Mouse (Mus musculus) ES-Bruce4 (cell line): Measurements from ENCODE around the gene Zdhhc21. TPM values are rescaled to one million over a fixed set of nuclear protein-coding genes. Genes with fewer than 3 reads are reported as not detected.

ENCODE experiments used
- H3K27ac ChIP-seq: 2 replicates; pipeline ENCODE4 v1.5.1; 2012; ENCODE audit warnings: low read length, inconsistent platforms; ENCODE audit not compliant: insufficient read depth
- H3K27me3 ChIP-seq: 2 replicates; pipeline ENCODE4 v1.6.1; 2012; ENCODE audit warnings: mild to moderate bottlenecking, low read length, inconsistent platforms; ENCODE audit not compliant: control insufficient read depth, poor library complexity, insufficient read depth, severe bottlenecking
- H3K36me3 ChIP-seq: 2 replicates; pipeline ENCODE4 v1.6.1; 2012; ENCODE audit warnings: inconsistent platforms, mild to moderate bottlenecking, low read length, moderate library complexity; ENCODE audit not compliant: control insufficient read depth, poor library complexity, insufficient read depth, severe bottlenecking
- H3K4me1 ChIP-seq: one replicate; pipeline ENCODE4 v1.8.1; 2011; ENCODE audit warnings: low read length; ENCODE audit not compliant: control insufficient read depth, insufficient read depth
- H3K4me3 ChIP-seq: 2 replicates; pipeline ENCODE4 v1.5.1; 2011; ENCODE audit warnings: low read depth, mild to moderate bottlenecking, low read length
- H3K9ac ChIP-seq: 2 replicates; pipeline ENCODE4 v1.6.1; 2012; ENCODE audit warnings: low read depth, mild to moderate bottlenecking, inconsistent platforms; ENCODE audit not compliant: poor library complexity, severe bottlenecking
- H3K9me3 ChIP-seq: replicated peaks from 2 replicates; pipeline ENCODE4 v1.6.1; 2012; ENCODE audit warnings: mild to moderate bottlenecking, low read length, inconsistent platforms; ENCODE audit not compliant: control insufficient read depth, poor library complexity, insufficient read depth, severe bottlenecking
- CTCF ChIP-seq: IDR thresholded peaks from one replicate; pipeline ENCODE4 v1.8.1; 2011; ENCODE audit warnings: low read depth, low read length
- EP300 ChIP-seq: IDR thresholded peaks from 2 replicates; pipeline ENCODE4 v1.6.1; 2011; ENCODE audit warnings: low read depth, low read length; ENCODE audit not compliant: insufficient read depth
- POLR2A ChIP-seq: IDR thresholded peaks from one replicate; pipeline ENCODE4 v1.8.1; 2011; ENCODE audit warnings: low read length; ENCODE audit not compliant: insufficient read depth
- polyA plus RNA-seq: library from polyadenylated mRNA; stranded (reverse); fragments of >200 nt; gene quantifications from 2 replicates; pipeline ENCODE4 v1.2.4, GENCODE M21; 2011; ENCODE audit warnings: low read depth; ENCODE audit not compliant: missing spikeins, insufficient read depth, insufficient read length

Gene Zdhhc21
- polyA plus RNA-seq, 1 experiment: 41.6 TPM

DNA sequence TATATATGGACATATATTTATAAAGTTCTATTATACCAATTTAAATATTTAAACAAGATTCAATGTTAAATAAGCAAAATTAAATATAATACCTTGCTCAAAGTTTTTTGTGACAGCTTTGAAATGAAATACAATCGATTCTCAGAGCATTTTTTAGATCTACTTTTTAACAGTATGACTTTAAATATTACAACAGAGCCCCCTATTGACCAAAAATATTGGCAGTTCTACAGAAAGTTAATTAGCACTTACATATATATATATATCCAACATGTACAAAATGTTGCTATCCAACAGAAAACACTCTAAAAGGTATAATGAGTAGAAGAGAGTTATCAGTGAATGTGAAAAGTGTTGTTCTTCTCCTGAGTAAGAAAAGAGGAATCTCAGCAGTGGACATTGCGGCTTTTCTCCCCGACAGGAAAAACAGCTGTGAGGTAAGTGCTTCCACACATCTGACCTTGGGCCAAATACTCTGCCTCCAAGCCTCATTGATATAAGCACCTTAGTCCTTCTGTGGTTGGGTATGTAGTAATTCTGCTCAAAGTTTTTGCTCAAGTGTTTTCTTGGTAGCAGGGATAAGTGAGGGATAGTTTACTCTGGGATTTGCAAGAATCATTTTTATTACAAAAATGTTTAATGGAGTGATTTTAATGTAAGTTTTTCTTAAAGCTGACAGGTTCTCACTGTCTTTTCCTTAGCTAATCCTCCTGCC, 22.1 kb downstream of the Zdhhc21 start:
- TF ChIP-seq POLR2A: no peak
- no peak for TF ChIP-seq CTCF
- TF ChIP-seq EP300: no peak
- Histone ChIP-seq H3K27me3 (no peaks in the 10 kb centered on the region), H3K27ac (no peak overlapping the region), H3K4me3 (no peak overlapping the region), H3K4me1 (no peaks in the 10 kb centered on the region), H3K9me3 (no peaks in the 10 kb centered on the region), H3K36me3 (peaks cover 3% of the 10 kb centered on the region), H3K9ac (no peak overlapping the region)

DNA sequence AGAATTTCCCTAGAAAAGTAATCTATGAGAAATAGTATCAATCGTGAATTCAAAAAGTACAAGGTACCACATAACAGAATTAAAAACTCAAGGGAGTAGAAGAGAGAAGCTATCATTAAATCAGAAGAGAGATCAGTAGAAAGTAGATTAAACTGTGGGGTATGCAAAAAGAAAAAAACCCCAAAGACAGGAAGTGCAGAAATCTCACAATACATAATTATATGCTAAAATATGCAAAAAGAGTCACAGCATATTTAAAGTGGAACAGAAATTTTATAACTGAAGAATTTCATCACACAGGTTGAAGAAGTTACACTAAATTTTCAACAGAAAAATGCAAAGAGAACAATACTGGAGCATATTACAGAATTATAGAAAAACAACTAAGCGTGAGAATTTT, 28.6 kb downstream of the Zdhhc21 start:
- no peak overlapping the region for H3K27ac ChIP-seq
- H3K27me3 ChIP-seq: no peaks in the 10 kb centered on the region

DNA sequence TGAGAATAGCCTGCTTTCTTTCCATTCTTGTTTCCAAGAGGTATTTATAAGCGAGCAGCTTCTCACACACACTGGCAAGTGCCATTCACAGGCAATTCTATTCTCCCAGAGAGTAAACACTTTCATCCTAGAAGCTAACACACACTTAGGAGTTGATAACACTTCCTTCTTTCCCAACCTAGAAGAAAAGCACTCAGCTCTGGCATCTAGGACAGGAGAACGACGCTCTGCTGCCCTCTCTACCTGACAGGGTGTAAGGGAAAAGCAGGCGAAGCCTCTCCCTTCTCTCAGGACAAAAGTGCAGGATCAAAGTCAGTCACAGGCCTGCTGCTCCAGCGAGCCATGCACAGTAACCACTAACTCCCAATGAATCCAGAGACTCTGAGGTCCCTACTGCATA, 30.3 kb downstream of the Zdhhc21 start:
- Histone ChIP-seq H3K9me3 (no peaks in the 10 kb centered on the region), H3K36me3 (no peaks in the 10 kb centered on the region; the same call in 1 of the 2 replicates), H3K4me1 (no peaks in the 10 kb centered on the region), H3K4me3 (no peak overlapping the region), H3K9ac (no peak overlapping the region), H3K27ac (no peak overlapping the region), H3K27me3 (no peaks in the 10 kb centered on the region)
- TF ChIP-seq CTCF: no peak
- TF ChIP-seq POLR2A: no peak
- TF ChIP-seq EP300: no peak

More for the DNA sequence above, 28.6 kb downstream of the Zdhhc21 start:
- Histone ChIP-seq H3K9ac (no peak overlapping the region), H3K36me3 (no peaks in the 10 kb centered on the region; the same call in none of the 2 replicates), H3K4me3 (no peak overlapping the region), H3K4me1 (no peaks in the 10 kb centered on the region), H3K9me3 (no peaks in the 10 kb centered on the region)
- TF ChIP-seq POLR2A: no peak
- no peak for TF ChIP-seq CTCF
- no peak for TF ChIP-seq EP300

DNA sequence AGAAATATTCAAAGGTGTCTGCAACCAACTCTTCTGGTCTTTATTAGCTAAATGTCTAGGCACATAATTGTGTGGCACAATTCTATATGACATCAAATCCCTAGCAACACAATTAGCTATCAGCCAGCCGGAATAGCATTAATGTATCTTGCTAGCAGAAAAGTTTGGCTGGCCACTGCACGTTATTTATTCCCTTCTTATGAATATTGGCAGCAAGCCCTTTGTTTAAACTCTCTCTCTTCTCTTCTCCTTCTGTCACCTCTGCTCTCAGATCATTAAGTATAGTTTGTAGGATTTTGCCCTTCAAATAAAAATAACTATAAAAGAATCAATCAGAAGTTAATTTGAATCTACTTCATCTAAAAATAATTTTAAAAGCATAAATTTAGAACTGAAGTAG, 32.8 kb downstream of the Zdhhc21 start:
- no peaks in the 10 kb centered on the region for H3K27me3 ChIP-seq
- H3K36me3 ChIP-seq: no peaks in the 10 kb centered on the region
- H3K9ac ChIP-seq: no peak overlapping the region
- no peaks in the 10 kb centered on the region for H3K9me3 ChIP-seq
- H3K4me1 ChIP-seq: no peaks in the 10 kb centered on the region
- H3K27ac ChIP-seq: no peak overlapping the region
- H3K4me3 ChIP-seq: no peak overlapping the region
- TF ChIP-seq CTCF: no peak
- no peak for TF ChIP-seq POLR2A
- TF ChIP-seq EP300: no peak

DNA sequence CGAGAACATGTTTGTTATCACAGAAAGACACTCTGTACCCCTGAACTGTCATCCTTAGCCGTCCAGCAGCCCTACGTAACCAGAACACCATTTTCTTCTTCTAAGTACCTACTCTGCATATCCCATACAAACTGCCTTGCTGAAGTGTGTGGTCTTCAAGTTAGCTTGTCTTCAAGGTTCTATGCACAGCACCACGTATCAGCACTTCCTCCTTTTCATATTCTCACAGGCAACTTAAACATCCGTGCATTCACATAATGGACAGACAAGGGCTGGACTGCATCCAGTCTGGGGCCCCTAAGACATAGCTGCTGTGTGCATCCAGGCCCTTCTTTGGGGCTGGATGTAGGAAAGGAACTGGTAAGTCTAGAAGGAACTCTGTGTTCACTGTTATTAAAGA, 41.9 kb downstream of the Zdhhc21 start:
- H3K9me3 ChIP-seq: no peaks in the 10 kb centered on the region
- no peak overlapping the region for H3K4me3 ChIP-seq
- no peaks in the 10 kb centered on the region for H3K36me3 ChIP-seq
- no peak overlapping the region for H3K27ac ChIP-seq
- H3K27me3 ChIP-seq: no peaks in the 10 kb centered on the region
- no peak for TF ChIP-seq POLR2A
- no peak for TF ChIP-seq EP300
- no peak for TF ChIP-seq CTCF
- no peak overlapping the region for H3K9ac ChIP-seq
- H3K4me1 ChIP-seq: no peaks in the 10 kb centered on the region

DNA sequence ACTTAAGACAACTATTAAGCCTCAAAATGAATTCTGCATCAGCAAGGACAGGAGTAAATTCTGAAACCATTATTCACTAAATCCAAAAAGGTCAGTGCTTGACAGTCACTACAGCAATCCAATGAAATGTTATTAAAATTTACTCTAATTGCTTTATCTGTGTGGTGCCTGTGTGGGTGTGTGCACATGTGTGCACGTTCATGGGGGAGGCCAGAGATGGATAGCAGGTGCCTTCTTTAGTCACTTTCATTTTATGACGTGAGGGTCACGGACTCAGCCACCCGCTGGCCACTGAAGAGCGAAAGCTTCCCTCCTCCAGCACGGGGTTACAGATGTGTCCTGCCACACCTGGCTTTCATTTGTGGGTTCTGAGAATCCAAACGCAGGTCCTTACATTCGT, 43.4 kb downstream of the Zdhhc21 start:
- Histone ChIP-seq H3K27ac (no peak overlapping the region), H3K4me3 (no peak overlapping the region), H3K36me3 (no peaks in the 10 kb centered on the region), H3K4me1 (no peaks in the 10 kb centered on the region), H3K9ac (no peak overlapping the region), H3K27me3 (no peaks in the 10 kb centered on the region), H3K9me3 (no peaks in the 10 kb centered on the region)
- TF ChIP-seq POLR2A: no peak
- no peak for TF ChIP-seq EP300
- no peak for TF ChIP-seq CTCF
